Mouse (Mus musculus) lung, adult 2 months (tissue): ENCODE measurements around the gene Abhd16a. TPM values are rescaled to one million over a fixed set of nuclear protein-coding genes. Genes with fewer than 3 reads are reported as not detected.

Experiments used
- DNase-seq: peaks from one replicate; pipeline ENCODE4 v3.0.0; 2022
- H3K4me1 ChIP-seq: fragments of 200-500 bp; 2 replicates; pipeline ENCODE4 v1.6.1; 2011; ENCODE audit warnings: low read length; ENCODE audit not compliant: control insufficient read depth, insufficient read depth
- H3K4me3 ChIP-seq: fragments of 200-500 bp; replicated peaks from 2 replicates; pipeline ENCODE3; 2011; ENCODE audit warnings: low read depth, mild to moderate bottlenecking, control low read depth, low read length; ENCODE audit errors: extremely low read depth
- CTCF ChIP-seq: fragments of 200-500 bp; IDR thresholded peaks from 2 replicates; pipeline ENCODE4 v1.5.1; 2011; ENCODE audit warnings: mild to moderate bottlenecking, low read length, control low read depth; ENCODE audit not compliant: insufficient read depth
- POLR2A ChIP-seq: fragments of 200-500 bp; IDR thresholded peaks from 2 replicates; pipeline ENCODE4 v1.6.1; 2011; ENCODE audit warnings: low read depth, mild to moderate bottlenecking, control low read depth, low read length, borderline replicate concordance; ENCODE audit errors: extremely low read depth
- WGBS: fragments of 180-500 bp; shearing (Covaris S2); methylation state at CpG from one replicate; pipeline ENCODE4 v1.1.7; 2018; 5-methylcytosine and 5-hydroxymethylcytosine counted together
- polyA plus RNA-seq: library from polyadenylated mRNA; depleted of rRNA; stranded (reverse); fragments of >200 nt; gene quantifications from 2 replicates; pipeline ENCODE4 v1.2.3, GENCODE M21; 2012

The Abhd16a gene
- polyA plus RNA-seq, 1 experiment: 196 TPM

- DNase-seq: no peak
- WGBS: 90% methylated on average over 12 of the region's 12 CpGs
- Histone ChIP-seq H3K4me3 (no peak overlapping the region), H3K4me1 (peaks cover 4% of the 10 kb centered on the region)
- TF ChIP-seq POLR2A (no peak), CTCF (no peak)
These were observed 7.5 kb downstream of the Abhd16a start for GRCm38 (mm10) chr17:35096597-35096996.

GRCm38 (mm10) chr17:35097164-35097655 lies 8.1 kb downstream of the Abhd16a start:
- WGBS: 88% methylated on average over 12 of the region's 12 CpGs
- no peak for DNase-seq
- Histone ChIP-seq H3K4me1 (peaks cover 4% of the 10 kb centered on the region), H3K4me3 (no peak overlapping the region)
- TF ChIP-seq POLR2A (no peak), CTCF (no peak)

DNA sequence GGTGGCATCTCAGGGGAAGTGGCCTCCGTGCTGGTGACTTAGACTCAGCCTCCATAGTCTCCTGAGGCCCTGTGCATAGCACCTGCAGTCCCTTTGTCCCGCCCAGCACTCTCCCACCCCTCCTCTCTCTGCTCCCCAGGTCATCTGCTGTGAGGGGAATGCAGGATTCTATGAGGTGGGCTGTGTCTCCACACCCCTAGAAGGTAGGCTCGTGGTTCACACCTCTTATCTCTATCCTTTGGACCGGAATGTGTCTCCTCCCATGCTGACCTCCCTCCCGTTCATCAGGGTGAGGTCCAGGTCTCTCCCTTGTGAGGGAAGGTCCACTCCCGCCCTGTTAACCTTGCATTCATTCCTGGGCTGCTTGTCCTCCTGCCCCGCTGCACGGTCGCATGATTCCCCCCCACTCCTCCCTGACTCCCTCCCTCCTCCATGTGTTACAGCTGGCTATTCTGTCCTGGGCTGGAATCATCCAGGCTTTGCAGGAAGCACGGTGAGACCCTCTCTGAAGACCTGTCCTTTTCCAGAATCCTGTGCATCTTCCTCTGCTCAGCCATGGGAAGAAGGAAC lies 11.2 kb downstream of the Abhd16a start:
- DNase-seq: no peak
- WGBS: 73% methylated on average over 10 of the region's 10 CpGs
- Histone ChIP-seq H3K4me3 (no peak overlapping the region), H3K4me1 (no peaks in the 10 kb centered on the region)
- no peak for TF ChIP-seq POLR2A
- TF ChIP-seq CTCF: no peak

- DNase-seq: no peak
- H3K4me3 ChIP-seq: no peak overlapping the region
- 81% methylated on average over 11 of the region's 11 CpGs for WGBS
- H3K4me1 ChIP-seq: no peaks in the 10 kb centered on the region
- TF ChIP-seq POLR2A (no peak), CTCF (no peak)
These were observed 12.1 kb downstream of the Abhd16a start for GRCm38 (mm10) chr17:35101161-35101560.

DNA sequence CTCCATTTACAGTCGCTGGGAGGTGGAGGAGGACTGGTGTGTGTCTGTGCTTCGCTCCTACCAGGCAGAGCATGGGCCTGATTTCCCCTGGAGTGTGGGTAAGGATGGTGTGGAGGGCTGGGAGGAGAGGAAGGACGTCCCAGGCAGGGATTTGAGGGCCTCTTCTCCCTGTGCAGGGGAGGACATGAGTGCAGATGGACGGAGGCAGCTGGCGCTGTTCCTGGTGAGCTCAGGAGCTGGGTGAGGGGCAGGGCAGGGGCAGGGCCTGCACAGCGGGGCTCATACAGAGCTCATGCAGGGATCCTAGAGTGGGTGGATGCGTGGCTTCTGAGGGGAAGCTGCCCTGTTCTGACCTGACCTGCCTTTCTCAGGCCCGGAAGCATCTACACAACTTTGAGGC lies 13.2 kb downstream of the Abhd16a start:
- no peaks in the 10 kb centered on the region for H3K4me1 ChIP-seq
- no peak for DNase-seq
- WGBS: 73% methylated on average over 8 of the region's 8 CpGs
- TF ChIP-seq CTCF: no peak
- no peak for TF ChIP-seq POLR2A
- H3K4me3 ChIP-seq: no peak overlapping the region

DNA sequence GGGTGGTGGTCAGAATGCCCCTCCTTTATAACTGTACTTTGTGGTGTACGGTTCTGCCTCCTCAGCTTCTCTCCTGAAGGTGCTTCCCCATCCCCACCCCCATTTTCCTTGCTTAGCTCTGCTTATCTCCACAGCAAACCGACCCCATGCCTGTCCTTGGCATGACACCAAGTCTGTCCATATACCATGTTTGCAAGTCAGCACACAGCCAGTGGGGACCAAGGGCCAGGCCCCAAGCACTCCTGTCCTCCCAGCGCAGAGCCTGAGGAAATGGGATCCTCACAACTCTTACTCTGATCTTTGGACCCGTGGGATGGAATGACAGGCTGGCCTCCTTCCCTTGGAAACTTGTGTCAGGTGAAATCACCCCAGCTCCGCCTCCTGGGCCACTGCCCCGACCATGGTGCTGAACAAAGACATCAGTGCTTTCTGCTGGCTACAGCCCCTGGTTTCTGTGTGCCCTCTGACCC lies 14.2 kb downstream of the Abhd16a start:
- TF ChIP-seq CTCF (no peak), POLR2A (no peak)
- H3K4me3 ChIP-seq: no peak overlapping the region
- H3K4me1 ChIP-seq: no peaks in the 10 kb centered on the region
- DNase-seq: no peak
- 60% methylated on average over 6 of the region's 6 CpGs for WGBS

DNA sequence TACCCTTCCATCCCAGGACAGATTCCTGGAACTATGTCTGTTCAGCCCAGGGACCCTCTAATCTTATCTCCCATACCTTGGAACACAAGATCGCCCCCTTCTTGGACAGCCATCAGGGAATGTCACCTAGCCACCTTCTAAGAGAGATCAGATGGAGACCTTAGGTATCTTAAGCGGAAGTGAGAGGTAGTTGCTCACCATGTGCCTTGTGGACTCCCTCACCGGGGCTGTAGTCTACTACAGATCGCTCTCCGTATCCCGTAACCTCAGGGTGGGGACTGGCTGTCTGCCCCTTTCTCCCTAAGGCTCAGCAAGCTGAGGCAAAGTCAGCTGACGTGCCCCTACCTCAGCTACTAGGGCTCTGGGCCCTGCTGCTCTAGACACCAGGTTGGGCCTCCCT lies 15.0 kb downstream of the Abhd16a start:
- no peak overlapping the region for H3K4me3 ChIP-seq
- no peaks in the 10 kb centered on the region for H3K4me1 ChIP-seq
- DNase-seq: no peak
- 89% methylated on average over 7 of the region's 7 CpGs for WGBS
- TF ChIP-seq POLR2A: no peak
- no peak for TF ChIP-seq CTCF

- WGBS: 74% methylated on average over 6 of the region's 6 CpGs
- TF ChIP-seq POLR2A: no peak
- TF ChIP-seq CTCF: no peak
- no peak overlapping the region for H3K4me3 ChIP-seq
- DNase-seq: no peak
- no peaks in the 10 kb centered on the region for H3K4me1 ChIP-seq
These were observed 15.7 kb downstream of the Abhd16a start for GRCm38 (mm10) chr17:35104754-35105153.

GRCm38 (mm10) chr17:35105740-35106389 lies 16.8 kb downstream of the Abhd16a start:
- TF ChIP-seq POLR2A (no peak), CTCF (peak; percentile 66; the same call in 1 of the 2 replicates)
- Histone ChIP-seq H3K4me1 (no peaks in the 10 kb centered on the region), H3K4me3 (no peak overlapping the region)
- no peak for DNase-seq
- 30% methylated on average over 13 of the region's 13 CpGs for WGBS

- no peak overlapping the region for H3K4me3 ChIP-seq
- no peak for TF ChIP-seq CTCF
- TF ChIP-seq POLR2A: no peak
- WGBS: 66% methylated on average over 3 of the region's 3 CpGs
- DNase-seq: no peak
- H3K4me1 ChIP-seq: no peaks in the 10 kb centered on the region
These were observed 17.5 kb downstream of the Abhd16a start for GRCm38 (mm10) chr17:35106522-35106921.
